Mouse (Mus musculus) right cerebral cortex, postnatal 36 days (tissue): ENCODE results near the gene Slc35g3.

ENCODE experiments used
- DNase-seq, 2 experiments: peaks; one replicate each; pipeline ENCODE4 v3.0.0; 2022; ENCODE audit warnings: low spot score in 2 of 2, mixed read lengths in 1 of 2

Gene Slc35g3

GRCm38 (mm10) chr11:69784793-69785272, 23.1 kb upstream of the Slc35g3 start:
- DNase-seq: no peak

- no peak for DNase-seq
These were observed 20.1 kb upstream of the Slc35g3 start for GRCm38 (mm10) chr11:69781828-69782227.

GRCm38 (mm10) chr11:69778985-69779384, 17.2 kb upstream of the Slc35g3 start:
- no peak for DNase-seq

GRCm38 (mm10) chr11:69778258-69778982, 16.7 kb upstream of the Slc35g3 start:
- no peak for DNase-seq

GRCm38 (mm10) chr11:69777504-69778257, 15.9 kb upstream of the Slc35g3 start:
- DNase-seq: no peak

GRCm38 (mm10) chr11:69776488-69776887, 14.7 kb upstream of the Slc35g3 start:
- DNase-seq: no peak

GRCm38 (mm10) chr11:69775716-69776115, 13.9 kb upstream of the Slc35g3 start:
- DNase-seq: no peak

- no peak for DNase-seq
These were observed 13.2 kb upstream of the Slc35g3 start for GRCm38 (mm10) chr11:69774961-69775360.

GRCm38 (mm10) chr11:69767625-69767909, 5.8 kb upstream of the Slc35g3 start:
- no peak for DNase-seq

- no peak for DNase-seq
These were observed 5.3 kb upstream of the Slc35g3 start for GRCm38 (mm10) chr11:69766872-69767624.

GRCm38 (mm10) chr11:69766126-69766609, 4.4 kb upstream of the Slc35g3 start:
- peak; percentile 54 to 57 for DNase-seq

- no peak for DNase-seq
These were observed 3.7 kb upstream of the Slc35g3 start, which contains the start of gene Zbtb4 for GRCm38 (mm10) chr11:69765221-69766125. TSS of gene Zbtb4 (plus strand) at chr11:69765912.

GRCm38 (mm10) chr11:69763551-69763950, 1.8 kb upstream of the Slc35g3 start:
- DNase-seq: no peak

- DNase-seq: no peak
These were observed 917 bp downstream of the Slc35g3 start for GRCm38 (mm10) chr11:69760901-69761200.

- DNase-seq: no peak
These were observed 1.4 kb downstream of the Slc35g3 start for GRCm38 (mm10) chr11:69760160-69760900.

- DNase-seq: peak; percentile 81 to 88
These were observed 2.6 kb downstream of the Slc35g3 start for GRCm38 (mm10) chr11:69758971-69759721.

GRCm38 (mm10) chr11:69758478-69758970, 3.2 kb downstream of the Slc35g3 start, which contains the start of gene Polr2a:
TSS of gene Polr2a (minus strand) at chr11:69758637.
- DNase-seq: peak; percentile 96

- peak; percentile 91 to 94 for DNase-seq
These were observed 3.7 kb downstream of the Slc35g3 start for GRCm38 (mm10) chr11:69758090-69758456.

GRCm38 (mm10) chr11:69757303-69758089, 4.3 kb downstream of the Slc35g3 start:
- no peak for DNase-seq
